Mouse (Mus musculus): Measurements from ENCODE around the gene Gm20422.

The Gm20422 gene

DNA sequence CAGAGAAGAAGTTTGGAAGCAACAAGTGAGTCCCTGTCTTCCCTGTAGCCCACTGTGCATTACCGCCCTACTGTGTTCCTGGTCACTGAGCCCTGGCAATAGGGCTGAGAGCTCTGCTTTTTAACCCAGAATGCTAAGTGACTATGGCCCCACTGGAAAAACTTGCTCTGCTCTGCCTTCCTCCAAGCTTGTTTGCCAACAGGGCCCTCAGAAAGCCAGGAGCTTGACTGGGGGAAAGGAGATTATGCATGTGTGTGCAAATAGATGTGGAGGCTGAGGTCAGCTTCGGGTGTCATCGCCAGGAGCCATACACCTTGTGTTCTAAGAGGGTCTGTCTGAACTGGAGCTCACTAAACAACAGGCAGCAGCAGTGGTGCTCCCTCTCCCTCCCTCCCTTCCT, 19.4 kb upstream of the Gm20422 start:
- peak in 1 of 2 experiments; percentile 1 for DNase-seq (ENCODE audit: low spot score in 2 of 2)

DNA sequence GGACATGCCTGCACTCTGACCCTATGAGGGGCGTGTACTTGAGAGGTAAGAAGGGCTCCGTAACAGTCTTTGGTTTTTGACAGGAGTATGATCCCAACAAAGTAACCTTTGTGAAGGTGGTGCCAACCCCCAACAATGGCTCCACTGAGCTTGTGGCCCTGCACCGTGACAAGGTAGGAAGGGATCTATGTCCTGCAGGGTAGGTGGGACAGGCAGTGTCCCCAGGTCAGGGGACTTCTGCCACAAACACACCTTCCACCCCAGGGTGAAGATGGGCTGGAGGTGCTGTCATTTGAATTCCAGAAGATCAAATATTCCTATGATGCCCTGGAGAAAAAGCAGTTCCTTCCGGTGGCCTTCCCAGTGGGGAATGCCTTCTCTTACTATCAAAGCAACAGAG, 19.0 kb upstream of the Gm20422 start:
- DNase-seq (ENCODE audit: low spot score in 2 of 2) = peak in 1 of 2 experiments; percentile 1

DNA sequence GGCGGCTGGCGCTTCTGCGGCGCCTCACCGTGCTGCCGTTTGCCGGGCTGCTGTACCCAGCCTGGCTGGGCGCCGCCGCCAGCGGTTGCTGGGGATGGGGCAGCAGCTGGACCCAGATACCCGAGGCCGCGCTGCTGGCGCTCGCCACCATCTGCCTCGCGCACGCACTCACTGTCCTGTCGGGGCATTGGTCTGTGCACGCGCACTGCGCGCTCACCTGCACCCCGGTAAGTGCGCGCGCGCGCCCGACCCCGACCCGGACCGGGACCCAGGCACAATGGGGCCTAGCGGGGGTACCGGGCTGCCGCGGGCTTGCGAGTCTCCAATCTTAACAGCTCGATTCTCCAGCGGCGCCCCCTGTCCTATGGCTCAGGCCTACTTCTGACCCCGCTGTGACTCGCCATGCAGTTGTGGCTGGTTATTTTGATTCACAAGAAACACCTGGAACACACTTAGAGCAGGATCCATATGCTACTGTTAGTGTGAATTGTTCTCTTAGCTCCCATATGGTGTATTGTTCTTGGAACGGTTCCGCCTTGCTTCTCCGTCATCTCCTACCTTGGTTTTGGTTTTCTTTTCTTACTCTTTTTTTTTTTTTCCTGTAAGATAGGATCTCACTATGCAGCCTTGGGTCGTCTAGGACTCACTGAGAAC, 16.9 kb upstream of the Gm20422 start:
- no peak for DNase-seq (ENCODE audit: low spot score in 2 of 2)

DNA sequence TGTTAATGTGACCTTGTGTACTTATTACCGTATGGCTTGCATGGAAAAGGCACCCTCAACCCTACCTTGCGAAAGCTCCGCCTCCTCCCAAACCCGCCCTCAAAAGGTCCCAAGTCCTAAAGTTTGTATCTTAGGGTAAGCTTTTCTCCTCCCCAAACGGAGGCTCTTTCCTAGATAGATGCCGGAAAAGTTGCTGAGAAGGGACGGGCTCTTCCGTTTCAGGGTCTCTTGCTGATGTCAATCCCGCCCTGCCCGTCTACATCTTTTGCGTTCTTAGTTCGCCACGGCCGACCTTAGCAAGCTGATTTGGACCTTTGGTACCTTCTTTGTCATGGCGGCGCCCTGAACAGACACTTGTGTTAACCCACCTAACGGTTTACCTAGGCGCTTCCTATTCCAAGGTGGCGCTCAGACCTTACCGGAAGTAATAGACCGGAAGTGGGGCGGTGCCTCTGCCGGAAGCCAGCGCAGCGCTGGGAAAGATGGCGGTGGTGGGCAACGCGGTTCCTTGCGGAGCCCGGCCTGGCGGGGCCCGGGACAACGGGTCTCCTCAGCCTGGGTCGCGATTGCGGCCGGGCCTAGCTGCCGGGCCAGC, 16.2 kb upstream of the Gm20422 start, which contains the start of the genes Atp13a1 and Zfp866:
Gene Atp13a1, plus strand, starts transcription at position 391 of the 595 bp plus-strand sequence.
Gene Zfp866, minus strand, starts transcription at position 406 of the 595 bp plus-strand sequence.
- peak; percentile 80 to 81 for DNase-seq (ENCODE audit: low spot score in 2 of 2)

DNA sequence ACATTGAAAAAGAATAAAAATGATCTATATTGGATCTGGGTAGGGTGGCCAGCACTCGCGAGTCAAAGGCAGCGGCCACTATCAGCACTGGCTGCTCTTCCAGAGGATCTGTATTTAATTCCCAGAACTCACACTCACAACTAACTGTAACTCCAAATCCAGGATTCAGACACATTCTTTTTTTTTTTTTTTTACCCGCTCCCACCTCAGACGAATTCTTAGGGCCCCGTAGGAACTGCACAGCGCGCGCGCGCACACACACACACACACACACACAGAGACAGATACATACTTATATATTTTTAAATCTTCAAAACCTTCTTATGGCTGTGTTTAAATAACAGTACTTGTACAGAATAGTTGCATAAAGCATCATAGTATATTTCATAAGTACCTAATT, 15.7 kb upstream of the Gm20422 start:
- no peak for DNase-seq (ENCODE audit: low spot score in 2 of 2)

DNA sequence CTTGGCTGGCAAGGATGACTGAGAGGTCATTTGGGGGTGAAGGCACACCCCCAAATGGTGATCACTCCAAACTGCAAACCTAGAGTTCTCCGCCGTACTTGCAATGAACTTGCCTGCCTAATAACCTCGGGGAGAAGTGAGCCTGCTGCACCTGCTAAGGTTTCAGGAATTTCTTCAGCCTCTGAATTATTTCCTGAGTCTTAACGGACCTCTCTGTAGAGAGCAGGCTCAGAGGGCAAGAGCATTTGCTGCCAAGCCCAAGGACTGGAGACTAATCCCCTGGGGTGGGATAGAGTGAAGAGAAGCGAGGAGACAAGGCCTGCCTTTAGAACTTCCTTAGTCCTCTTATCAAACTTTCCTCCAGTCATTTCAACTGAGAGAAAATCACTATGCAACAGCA, 15.0 kb upstream of the Gm20422 start:
- no peak for DNase-seq (ENCODE audit: low spot score in 2 of 2)

DNA sequence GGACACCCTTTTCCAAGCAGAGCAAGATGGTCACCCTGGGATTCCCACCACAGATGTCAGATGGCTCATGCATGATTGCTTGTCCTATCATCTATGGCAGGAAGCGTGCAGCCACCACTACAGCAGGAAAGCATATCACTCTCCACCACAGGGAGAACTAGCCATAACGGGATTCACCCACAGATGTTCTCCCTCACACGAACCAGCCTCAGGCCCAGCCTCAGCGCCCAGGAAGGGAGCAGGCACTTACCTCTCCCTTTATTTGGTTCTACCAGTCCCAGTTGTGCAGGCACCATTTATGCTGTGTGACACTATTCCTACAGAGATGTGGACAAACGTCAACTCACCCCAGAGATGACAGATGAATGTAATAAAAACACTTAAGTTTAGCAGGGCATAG, 14.4 kb upstream of the Gm20422 start:
- DNase-seq (ENCODE audit: low spot score in 2 of 2) = no peak

DNA sequence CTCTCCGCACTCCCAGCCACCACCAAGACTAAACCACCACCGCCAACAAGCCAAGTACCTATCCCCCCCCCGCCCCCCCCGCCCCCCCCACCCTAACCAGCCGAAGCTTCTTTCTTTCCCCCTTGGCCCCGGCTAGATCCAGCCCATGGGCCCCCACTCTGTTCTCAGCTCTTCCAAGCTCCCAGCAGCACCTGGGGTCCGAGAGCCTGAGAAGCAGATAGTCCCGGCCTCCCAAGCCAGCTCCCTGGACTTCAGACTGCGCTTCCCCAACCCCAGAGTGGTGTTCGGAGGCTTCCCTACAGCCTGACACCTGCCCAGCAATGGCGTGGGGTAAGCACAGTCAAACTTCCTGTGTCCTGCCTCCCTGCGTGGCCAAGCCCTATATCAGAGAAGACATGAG, 2.4 kb upstream of the Gm20422 start:
- no peak for DNase-seq (ENCODE audit: low spot score in 2 of 2)

DNA sequence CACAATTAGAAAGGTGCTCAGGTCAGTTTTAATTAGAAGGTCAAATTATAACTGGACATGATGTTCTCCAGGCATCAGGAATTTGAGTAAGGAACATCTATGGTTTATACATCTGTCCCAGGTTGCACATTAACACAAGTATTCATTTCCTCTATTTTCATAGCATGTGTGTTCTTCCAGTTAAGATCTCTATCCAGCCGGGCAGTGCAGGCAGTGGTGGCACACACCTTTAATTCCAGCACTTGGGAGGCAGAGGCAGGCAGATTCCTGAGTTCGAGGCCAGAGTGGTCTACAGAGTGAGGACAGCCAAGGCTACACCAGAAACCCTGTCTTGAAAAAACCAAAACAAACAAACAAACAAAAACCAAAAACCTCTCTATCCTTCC, 456 bp upstream of the Gm20422 start:
- DNase-seq (ENCODE audit: low spot score in 2 of 2) = no peak

DNA sequence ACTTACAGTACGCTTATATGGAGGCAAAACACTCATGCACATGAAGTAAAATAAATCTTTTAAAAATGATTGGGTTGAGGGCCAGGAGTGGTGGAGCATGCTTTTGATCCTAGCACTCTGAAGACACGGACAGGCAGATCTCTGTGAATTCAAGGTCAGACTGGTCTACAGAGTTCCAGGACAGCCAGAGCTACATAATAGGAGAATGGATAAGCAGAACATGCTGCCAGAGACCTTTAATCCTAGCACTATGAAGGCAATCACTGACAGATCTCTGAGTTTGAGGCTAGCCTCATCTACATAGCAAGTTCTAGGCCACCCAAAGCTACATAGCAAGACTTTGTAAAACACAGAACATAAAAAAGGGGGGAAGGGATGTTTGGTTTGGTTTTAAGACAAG, 2.6 kb downstream of the Gm20422 start:
- DNase-seq (ENCODE audit: low spot score in 2 of 2) = no peak

DNA sequence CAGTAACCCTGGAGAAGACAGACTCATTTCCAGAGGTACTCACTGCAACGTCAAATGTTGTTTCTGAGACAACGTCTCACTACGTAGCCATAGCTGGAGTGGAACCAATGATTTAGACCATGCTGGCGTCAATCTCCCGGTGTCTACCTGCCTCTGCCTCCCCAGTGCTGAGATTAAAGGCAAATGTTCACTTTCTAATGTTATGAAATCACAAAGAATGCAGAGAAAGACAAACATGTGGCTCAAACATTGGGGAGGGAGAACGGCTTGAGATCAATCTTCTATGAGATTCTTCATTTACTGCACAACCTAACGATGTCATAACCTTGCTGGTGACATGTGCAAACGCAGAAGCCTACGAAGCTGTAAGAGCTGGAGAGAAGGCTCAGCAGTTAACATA, 3.5 kb downstream of the Gm20422 start:
- no peak for DNase-seq (ENCODE audit: low spot score in 2 of 2)

DNA sequence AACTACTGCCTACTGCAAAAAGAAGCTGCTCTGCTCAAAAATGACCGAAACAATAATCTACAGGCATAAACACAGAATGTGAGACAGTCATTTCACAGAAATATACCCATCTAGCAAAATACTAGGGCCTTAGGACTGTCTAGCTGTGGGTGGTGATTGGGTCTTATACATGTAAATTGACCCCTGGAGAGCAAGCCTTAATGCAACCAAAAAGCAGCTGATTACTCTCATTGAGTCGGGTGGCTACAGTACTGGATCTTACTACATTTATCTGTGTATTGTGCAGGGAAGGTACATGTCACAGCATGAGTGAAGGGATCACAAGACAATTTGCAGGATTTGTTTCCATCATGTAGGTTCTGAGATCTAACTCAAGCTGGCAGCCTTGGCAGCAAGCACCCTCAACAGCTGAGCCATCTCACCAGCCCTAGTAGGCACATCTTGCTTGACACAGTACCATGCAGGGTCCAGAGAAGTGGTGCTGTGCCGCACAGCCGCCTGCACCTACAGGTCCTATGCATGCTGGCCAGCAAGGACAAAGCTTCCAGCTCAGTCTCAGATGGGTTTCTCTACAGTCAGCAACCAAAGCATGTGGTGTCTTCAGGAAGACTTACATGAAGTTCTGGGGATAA, 12.8 kb downstream of the Gm20422 start:
- DNase-seq (ENCODE audit: low spot score in 2 of 2) = no peak

DNA sequence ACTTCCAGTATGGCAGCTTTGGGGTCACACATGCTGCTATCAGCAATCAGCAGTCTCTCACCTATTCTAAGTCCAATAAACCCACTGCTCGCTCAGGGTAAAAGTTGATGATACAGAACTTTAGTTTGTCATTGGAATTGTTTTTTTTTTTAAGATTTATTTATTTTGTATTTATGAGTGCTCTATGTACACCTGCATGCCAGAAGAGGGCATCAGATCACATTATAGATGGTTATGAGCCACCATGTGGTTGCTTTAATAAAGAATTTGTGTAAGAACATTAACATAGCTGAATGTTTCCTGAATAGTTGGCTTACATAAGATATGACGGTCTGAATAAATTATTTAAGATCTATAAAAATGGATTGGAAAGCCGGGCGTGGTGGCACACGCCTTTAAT, 16.4 kb downstream of the Gm20422 start:
- no peak for DNase-seq (ENCODE audit: low spot score in 2 of 2)

DNA sequence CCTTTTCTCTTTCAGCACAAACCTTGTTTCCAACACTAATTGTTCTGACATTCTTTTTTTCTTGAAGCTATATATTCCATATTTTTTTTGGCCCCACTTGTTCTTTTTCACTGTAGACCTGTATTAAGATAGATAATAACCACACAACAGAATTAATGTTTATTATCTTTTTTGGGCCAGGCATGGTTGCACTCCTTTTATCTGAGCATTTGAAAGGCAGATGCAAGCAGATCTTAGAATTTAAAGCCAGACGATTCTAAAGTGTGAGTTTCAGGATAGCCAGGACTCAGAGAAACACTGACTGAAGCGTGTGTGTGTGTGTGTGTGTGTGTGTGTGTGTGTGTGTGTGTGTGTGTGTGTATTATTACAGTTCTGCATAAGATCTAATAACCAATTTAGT, 22.2 kb downstream of the Gm20422 start:
- DNase-seq (ENCODE audit: low spot score in 2 of 2) = no peak

DNA sequence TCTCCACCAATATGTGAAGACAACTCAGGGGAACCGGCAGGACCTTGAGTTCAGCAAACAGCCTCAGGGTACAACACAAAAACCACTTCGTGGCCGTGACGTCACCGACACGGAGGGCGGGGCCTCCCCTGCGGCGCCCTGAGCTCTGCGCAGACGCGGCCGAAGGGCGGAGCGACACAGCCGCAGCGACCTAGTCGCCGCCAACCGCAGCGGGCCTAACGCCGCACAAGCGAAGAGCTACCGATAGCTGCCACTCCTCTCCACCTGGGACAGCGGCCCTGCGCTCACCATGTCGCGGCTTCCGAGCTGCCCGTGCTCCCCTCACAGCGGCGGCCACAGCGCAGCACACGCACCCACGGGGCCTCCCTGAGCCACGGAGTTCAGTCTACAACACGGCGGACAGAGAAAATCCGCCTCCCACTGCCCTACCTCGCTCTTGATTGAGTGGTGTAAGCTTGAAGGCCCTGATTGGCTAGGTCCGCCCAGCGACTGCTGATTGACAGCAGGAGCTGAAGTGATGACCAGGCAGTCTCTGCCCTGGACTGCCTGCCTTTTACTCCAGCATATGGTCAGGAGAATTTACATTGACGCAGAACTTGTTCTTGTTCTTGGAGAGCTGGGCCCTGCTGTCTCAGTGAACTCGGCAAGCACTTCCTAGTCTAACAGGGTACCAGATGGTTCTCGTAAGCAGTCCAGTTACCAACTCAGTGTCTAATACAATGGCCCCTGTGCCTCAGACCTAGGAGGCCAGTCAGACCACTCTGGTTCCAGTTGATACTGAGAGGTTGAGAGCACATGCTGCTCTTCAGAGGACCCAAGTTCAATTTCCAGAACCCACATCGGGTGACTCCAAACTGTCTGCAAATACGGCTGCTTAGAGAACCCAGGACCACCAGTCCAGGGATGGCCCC, 24.9 kb downstream of the Gm20422 start, which contains the start of gene Zfp963:
Gene Zfp963, minus strand, starts transcription at position 427 of the 911 bp plus-strand sequence.
- peak; percentile 89 to 91 for DNase-seq (ENCODE audit: low spot score in 2 of 2)

DNA sequence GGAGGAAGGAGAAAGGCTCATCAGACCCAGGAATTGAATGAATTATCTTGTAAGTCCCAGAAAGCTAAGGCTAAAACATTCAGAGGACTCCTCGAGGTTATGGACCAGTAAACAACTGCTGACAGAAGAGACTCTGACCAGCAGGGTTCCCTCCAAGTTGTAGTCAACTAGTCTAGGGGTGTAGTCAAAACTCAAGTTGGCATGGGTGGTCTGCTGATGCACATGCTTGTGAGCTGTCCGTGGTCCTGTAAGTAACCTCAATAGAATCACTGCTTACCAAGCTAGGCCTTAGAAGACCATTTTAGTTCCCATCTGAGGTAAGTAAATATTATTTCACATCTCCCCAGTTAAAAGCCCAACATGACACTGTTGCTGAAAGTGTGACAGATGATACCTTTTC, 33.5 kb downstream of the Gm20422 start:
- DNase-seq (ENCODE audit: low spot score in 2 of 2) = no peak

DNA sequence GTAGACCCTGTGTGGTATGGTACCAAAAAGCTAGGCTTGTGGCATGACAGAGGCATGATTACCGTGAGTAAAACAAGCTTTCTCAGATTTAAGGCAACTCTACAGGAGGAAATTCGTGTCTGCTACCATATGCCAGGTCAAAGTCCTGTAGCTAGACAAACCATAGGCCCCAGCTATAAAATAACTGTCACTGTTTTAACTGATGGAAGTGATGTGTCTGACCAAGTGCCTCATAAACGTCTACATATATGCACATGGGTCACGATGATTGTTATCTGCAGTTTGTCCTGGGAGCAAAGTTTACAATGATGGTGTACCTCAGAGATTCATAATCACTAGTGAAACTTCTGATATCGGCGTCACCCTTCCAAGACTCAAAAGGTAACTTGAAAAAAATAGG, 33.9 kb downstream of the Gm20422 start:
- DNase-seq (ENCODE audit: low spot score in 2 of 2) = no peak

DNA sequence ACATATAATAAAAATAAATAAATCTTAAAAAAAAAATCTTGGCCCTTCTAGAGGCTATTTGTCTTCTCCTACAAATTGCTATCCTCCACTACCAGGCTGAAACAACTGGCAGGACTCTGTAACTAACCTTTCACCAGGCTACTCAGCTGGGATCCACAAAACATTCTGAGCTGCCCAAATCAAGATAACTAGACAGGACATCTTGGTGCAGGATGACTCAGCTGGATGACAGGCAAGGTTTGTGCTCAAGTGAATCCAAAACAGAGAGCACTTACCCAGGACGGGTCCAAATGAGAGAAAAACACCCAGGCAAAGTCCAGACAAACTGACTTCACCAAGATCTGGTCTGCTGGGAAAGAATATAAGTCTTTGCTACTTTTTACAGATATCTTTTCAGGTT, 39.2 kb downstream of the Gm20422 start:
- no peak for DNase-seq (ENCODE audit: low spot score in 2 of 2)

DNA sequence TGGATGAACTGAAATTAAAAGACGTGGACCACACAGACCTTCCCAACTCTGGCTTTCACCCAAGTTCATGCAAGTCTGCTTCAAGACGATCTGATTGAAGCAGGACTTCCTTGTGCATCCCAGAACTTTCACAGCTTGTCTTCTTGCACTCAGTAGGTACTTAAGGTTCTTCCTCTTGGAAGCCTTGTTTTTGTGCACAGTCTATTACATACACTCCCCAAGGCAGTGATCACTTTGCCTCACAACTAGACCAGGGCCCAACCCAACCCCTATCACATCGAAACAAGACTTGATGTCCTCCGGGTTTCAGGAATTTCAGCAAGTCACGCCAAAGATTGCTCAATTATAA, 57.5 kb downstream of the Gm20422 start:
- DNase-seq (ENCODE audit: low spot score in 2 of 2) = no peak

DNA sequence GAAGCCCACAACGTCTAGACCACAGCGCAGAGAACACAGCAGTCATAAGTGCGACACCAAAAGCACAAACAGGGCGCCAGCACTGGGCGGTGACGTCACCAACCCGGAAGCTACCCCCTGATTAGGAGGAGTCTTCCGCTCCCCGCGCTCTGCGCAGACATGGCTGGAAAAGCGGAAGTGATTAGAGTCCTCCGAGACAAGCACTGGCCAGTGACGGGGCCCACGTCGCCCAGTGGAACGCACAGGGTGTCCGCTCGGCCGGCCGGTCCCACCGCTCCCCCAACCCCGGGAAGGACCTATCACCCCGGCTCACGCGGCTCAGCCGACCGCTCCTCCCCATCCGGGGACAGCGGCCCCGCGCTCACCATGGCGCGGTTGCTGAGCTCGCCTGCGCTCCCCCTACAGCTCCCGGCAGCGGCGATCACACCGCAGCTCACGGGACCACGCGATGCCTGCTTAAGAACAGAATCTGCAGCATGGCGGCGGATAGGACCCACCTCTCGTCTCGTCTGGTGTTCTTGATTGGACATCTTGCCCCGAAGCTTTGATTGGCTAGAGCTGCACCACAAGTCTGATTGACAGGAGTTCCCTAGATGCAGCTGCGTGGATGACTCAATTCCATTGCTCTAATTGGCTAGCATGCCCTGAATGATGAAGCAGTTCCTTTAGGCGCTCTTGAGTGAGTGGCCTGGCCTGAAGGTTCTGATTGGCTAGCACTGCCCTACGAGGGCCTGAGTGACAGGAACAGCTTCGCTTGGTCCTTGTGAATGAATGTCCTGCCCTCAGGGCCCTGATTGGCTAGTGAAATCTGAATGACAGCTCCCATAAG, 58.1 kb downstream of the Gm20422 start:
- DNase-seq (ENCODE audit: low spot score in 2 of 2) = peak; percentile 88 to 91

DNA sequence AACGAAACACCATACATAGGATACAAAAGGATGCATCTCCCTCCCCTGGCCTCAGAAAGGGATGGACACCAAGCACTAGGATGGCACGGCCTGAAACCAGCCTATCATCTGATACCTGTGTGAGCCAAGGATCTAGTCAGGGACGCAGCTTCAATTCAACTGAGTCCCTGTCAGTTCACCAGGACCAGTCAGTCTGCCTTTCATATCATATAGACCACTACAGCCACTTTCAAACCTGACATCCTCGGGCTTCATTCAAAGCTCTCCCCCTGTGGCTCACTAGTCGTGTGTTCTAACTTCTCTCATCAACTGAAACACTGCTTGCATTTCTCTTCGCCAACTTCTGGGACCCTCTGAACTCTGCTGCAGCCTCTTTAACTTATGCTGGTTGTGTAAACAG, 59.3 kb downstream of the Gm20422 start:
- DNase-seq (ENCODE audit: low spot score in 2 of 2) = no peak
